Mouse (Mus musculus): Measurements from ENCODE around the gene Btbd35f5. TPM values are rescaled to one million over a fixed set of nuclear protein-coding genes. Genes with fewer than 3 reads are reported as not detected.
"Not testable (repeated sequence)": the region's sequence is repeated elsewhere in the genome, so short reads cannot be mapped to it uniquely, and the experiment has no call there.

Gene Btbd35f5
- total RNA-seq (2022): not detected

DNA sequence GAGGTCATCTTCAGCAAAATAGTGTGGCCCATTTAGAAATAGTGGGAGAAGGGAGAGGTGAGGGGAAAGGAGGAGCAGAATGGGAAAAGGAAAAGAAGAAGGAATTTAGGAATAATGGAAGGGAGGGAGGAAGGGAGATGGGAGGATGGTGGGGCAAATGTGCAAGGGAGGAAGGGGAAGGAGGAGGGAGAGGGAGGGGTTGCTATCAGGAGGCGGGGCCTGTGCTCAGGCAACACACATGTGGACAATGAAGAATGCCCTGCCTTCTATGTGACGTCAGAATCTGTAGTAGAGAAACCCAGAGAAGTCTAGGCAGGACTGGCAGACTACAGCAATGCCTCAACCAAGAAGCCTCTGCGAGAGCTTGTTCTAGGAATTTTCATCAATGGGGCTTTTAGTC, at the start of gene Btbd35f5:
TSS of gene Btbd35f5 (plus strand) at position 301 of the 400 bp plus-strand sequence.
- not testable (repeated sequence) for DNase-seq (ENCODE audit: low spot score in 2 of 2)

DNA sequence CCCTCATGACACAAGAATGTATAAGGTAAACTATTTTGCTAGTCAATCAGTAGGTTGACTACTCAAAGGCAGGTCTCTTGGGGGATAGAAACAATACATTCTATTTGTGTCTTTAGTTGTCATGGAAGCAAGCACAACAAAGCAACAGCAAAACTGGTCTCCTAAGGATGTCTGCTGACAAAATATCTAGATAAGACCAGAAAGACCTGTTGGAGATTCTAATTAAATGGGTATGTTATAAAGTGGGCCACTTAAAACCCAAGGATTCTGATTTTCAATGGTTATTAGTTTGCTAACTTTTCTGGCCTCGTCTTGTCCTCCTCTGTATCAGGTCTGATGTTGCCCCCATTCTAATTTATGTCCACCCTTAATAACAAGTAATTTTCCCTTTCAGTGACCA, 32.2 kb upstream of the Btbd35f5 start, which contains the start of gene Gm21789:
TSS of gene Gm21789 (plus strand) at position 301 of the 400 bp plus-strand sequence.
- DNase-seq (ENCODE audit: low spot score in 2 of 2): not testable (repeated sequence)

Other genes starting within 250 kb of the Btbd35f5 start
- gene Btbd35f21, start 247.8 kb upstream of the Btbd35f5 start, total RNA-seq (2022): not detected
- not detected for gene Btbd35f30, start 79.3 kb upstream of the Btbd35f5 start, total RNA-seq (2022)
- gene Gm21789, start 32.1 kb upstream of the Btbd35f5 start, total RNA-seq (2022): not detected